Mouse (Mus musculus): ENCODE measurements around the gene Spns3. TPM values are rescaled to one million over a fixed set of nuclear protein-coding genes. Genes with fewer than 3 reads are reported as not detected.
A peak's percentile ranks its signal among the peaks of the same experiment; 100 is the strongest.

Gene Spns3
- polyA plus RNA-seq, 1 experiment from 2014 or later, result 0.07 TPM

- Histone ChIP-seq H3K27ac (replicated peaks; ENCODE audit: low read depth, low read length) (no peak overlapping the region), H3K9me3 (ENCODE audit: control insufficient read depth, low read length) (no peaks in the 10 kb centered on the region), H3K4me1 (ENCODE audit: control insufficient read depth, insufficient read depth, low read length) (no peaks in the 10 kb centered on the region), H3K27me3 (ENCODE audit: control insufficient read depth, insufficient read depth, low read length) (no peaks in the 10 kb centered on the region), H3K9ac (ENCODE audit: low read length) (no peak overlapping the region), H3K4me2 (ENCODE audit: low read depth, severe bottlenecking) (no peak overlapping the region), H3K4me3 (ENCODE audit: low read depth, low read length) (no peak overlapping the region), H3K36me3 (ENCODE audit: control insufficient read depth, insufficient read depth, low read length) (no peaks in the 10 kb centered on the region)
- ATAC-seq (ENCODE audit: insufficient number of reproducible peaks, low FRiP score, low TSS enrichment, low read depth) (no peak), DNase-seq (ENCODE audit: low spot score) (no peak)
- WGBS, result 66% methylated on average over 7 of the region's 7 CpGs
Measured at GRCm38 (mm10) chr11:72566304-72566703, 16.0 kb upstream of the Spns3 start.

- H3K4me1 ChIP-seq (ENCODE audit: control insufficient read depth, insufficient read depth, low read length), result no peaks in the 10 kb centered on the region
- no peak overlapping the region for H3K27ac ChIP-seq (replicated peaks; ENCODE audit: low read depth, low read length)
- 27% methylated on average over 6 of the region's 6 CpGs for WGBS
- no peak overlapping the region for H3K4me3 ChIP-seq (ENCODE audit: low read depth, low read length)
- H3K36me3 ChIP-seq (ENCODE audit: control insufficient read depth, insufficient read depth, low read length), result no peaks in the 10 kb centered on the region
- no peaks in the 10 kb centered on the region for H3K27me3 ChIP-seq (ENCODE audit: control insufficient read depth, insufficient read depth, low read length)
- H3K9me3 ChIP-seq (ENCODE audit: control insufficient read depth, low read length), result no peaks in the 10 kb centered on the region
- no peak overlapping the region for H3K4me2 ChIP-seq (ENCODE audit: low read depth, severe bottlenecking)
- DNase-seq (ENCODE audit: low spot score) (peak; percentile 36), ATAC-seq (ENCODE audit: insufficient number of reproducible peaks, low FRiP score, low TSS enrichment, low read depth) (no peak)
- no peak overlapping the region for H3K9ac ChIP-seq (ENCODE audit: low read length)
Measured at GRCm38 (mm10) chr11:72564232-72564807, 14.0 kb upstream of the Spns3 start.

- WGBS, result 67% methylated on average over 3 of the region's 3 CpGs
- no peak for DNase-seq (ENCODE audit: low spot score)
- H3K4me1 ChIP-seq (ENCODE audit: control insufficient read depth, insufficient read depth, low read length), result no peaks in the 10 kb centered on the region
- no peaks in the 10 kb centered on the region for H3K9me3 ChIP-seq (ENCODE audit: control insufficient read depth, low read length)
- no peak overlapping the region for H3K4me2 ChIP-seq (ENCODE audit: low read depth, severe bottlenecking)
- ATAC-seq (ENCODE audit: insufficient number of reproducible peaks, low FRiP score, low TSS enrichment, low read depth), result no peak
- H3K4me3 ChIP-seq (ENCODE audit: low read depth, low read length), result no peak overlapping the region
- H3K36me3 ChIP-seq (ENCODE audit: control insufficient read depth, insufficient read depth, low read length), result no peaks in the 10 kb centered on the region
- no peaks in the 10 kb centered on the region for H3K27me3 ChIP-seq (ENCODE audit: control insufficient read depth, insufficient read depth, low read length)
- no peak overlapping the region for H3K9ac ChIP-seq (ENCODE audit: low read length)
- no peak overlapping the region for H3K27ac ChIP-seq (replicated peaks; ENCODE audit: low read depth, low read length)
Measured at GRCm38 (mm10) chr11:72560661-72561060, 10.4 kb upstream of the Spns3 start.

GRCm38 (mm10) chr11:72558155-72558554, 7.8 kb upstream of the Spns3 start:
- H3K4me1 ChIP-seq (ENCODE audit: control insufficient read depth, insufficient read depth, low read length), result no peaks in the 10 kb centered on the region
- ATAC-seq (ENCODE audit: insufficient number of reproducible peaks, low FRiP score, low TSS enrichment, low read depth) (no peak), DNase-seq (ENCODE audit: low spot score) (no peak)
- no peaks in the 10 kb centered on the region for H3K27me3 ChIP-seq (ENCODE audit: control insufficient read depth, insufficient read depth, low read length)
- H3K4me3 ChIP-seq (ENCODE audit: low read depth, low read length), result no peak overlapping the region
- no peak overlapping the region for H3K9ac ChIP-seq (ENCODE audit: low read length)
- no peaks in the 10 kb centered on the region for H3K9me3 ChIP-seq (ENCODE audit: control insufficient read depth, low read length)
- WGBS, result 74% methylated on average over 5 of the region's 5 CpGs
- no peak overlapping the region for H3K27ac ChIP-seq (replicated peaks; ENCODE audit: low read depth, low read length)
- H3K36me3 ChIP-seq (ENCODE audit: control insufficient read depth, insufficient read depth, low read length), result no peaks in the 10 kb centered on the region
- no peak overlapping the region for H3K4me2 ChIP-seq (ENCODE audit: low read depth, severe bottlenecking)

GRCm38 (mm10) chr11:72556953-72557352, 6.6 kb upstream of the Spns3 start:
- Histone ChIP-seq H3K9ac (ENCODE audit: low read length) (no peak overlapping the region), H3K36me3 (ENCODE audit: control insufficient read depth, insufficient read depth, low read length) (no peaks in the 10 kb centered on the region), H3K4me2 (ENCODE audit: low read depth, severe bottlenecking) (no peak overlapping the region), H3K4me1 (ENCODE audit: control insufficient read depth, insufficient read depth, low read length) (no peaks in the 10 kb centered on the region), H3K27me3 (ENCODE audit: control insufficient read depth, insufficient read depth, low read length) (no peaks in the 10 kb centered on the region), H3K27ac (replicated peaks; ENCODE audit: low read depth, low read length) (no peak overlapping the region), H3K4me3 (ENCODE audit: low read depth, low read length) (no peak overlapping the region), H3K9me3 (ENCODE audit: control insufficient read depth, low read length) (no peaks in the 10 kb centered on the region)
- 66% methylated on average over 2 of the region's 2 CpGs for whole genome bisulfite sequencing
- ATAC-seq (ENCODE audit: insufficient number of reproducible peaks, low FRiP score, low TSS enrichment, low read depth) (no peak), DNase-seq (ENCODE audit: low spot score) (no peak)

GRCm38 (mm10) chr11:72556470-72556869, 6.2 kb upstream of the Spns3 start:
- H3K36me3 ChIP-seq (ENCODE audit: control insufficient read depth, insufficient read depth, low read length), result no peaks in the 10 kb centered on the region
- no peak overlapping the region for H3K4me2 ChIP-seq (ENCODE audit: low read depth, severe bottlenecking)
- H3K4me1 ChIP-seq (ENCODE audit: control insufficient read depth, insufficient read depth, low read length), result no peaks in the 10 kb centered on the region
- H3K9me3 ChIP-seq (ENCODE audit: control insufficient read depth, low read length), result no peaks in the 10 kb centered on the region
- no peaks in the 10 kb centered on the region for H3K27me3 ChIP-seq (ENCODE audit: control insufficient read depth, insufficient read depth, low read length)
- no peak for DNase-seq (ENCODE audit: low spot score)
- no peak for ATAC-seq (ENCODE audit: insufficient number of reproducible peaks, low FRiP score, low TSS enrichment, low read depth)
- 94% methylated on average over 4 of the region's 4 CpGs for WGBS
- no peak overlapping the region for H3K27ac ChIP-seq (replicated peaks; ENCODE audit: low read depth, low read length)
- no peak overlapping the region for H3K4me3 ChIP-seq (ENCODE audit: low read depth, low read length)
- H3K9ac ChIP-seq (ENCODE audit: low read length), result no peak overlapping the region

- Histone ChIP-seq H3K36me3 (ENCODE audit: control insufficient read depth, insufficient read depth, low read length) (no peaks in the 10 kb centered on the region), H3K4me3 (ENCODE audit: low read depth, low read length) (no peak overlapping the region), H3K27ac (replicated peaks; ENCODE audit: low read depth, low read length) (no peak overlapping the region), H3K9ac (ENCODE audit: low read length) (no peak overlapping the region), H3K4me2 (ENCODE audit: low read depth, severe bottlenecking) (no peak overlapping the region), H3K9me3 (ENCODE audit: control insufficient read depth, low read length) (no peaks in the 10 kb centered on the region), H3K4me1 (ENCODE audit: control insufficient read depth, insufficient read depth, low read length) (no peaks in the 10 kb centered on the region), H3K27me3 (ENCODE audit: control insufficient read depth, insufficient read depth, low read length) (no peaks in the 10 kb centered on the region)
- 82% methylated on average over 7 of the region's 7 CpGs for WGBS
- ATAC-seq (ENCODE audit: insufficient number of reproducible peaks, low FRiP score, low TSS enrichment, low read depth), result no peak
- no peak for DNase-seq (ENCODE audit: low spot score)
Measured at GRCm38 (mm10) chr11:72551531-72552105, 1.3 kb upstream of the Spns3 start.

- no peak overlapping the region for H3K4me3 ChIP-seq (ENCODE audit: low read depth, low read length)
- no peaks in the 10 kb centered on the region for H3K27me3 ChIP-seq (ENCODE audit: control insufficient read depth, insufficient read depth, low read length)
- ATAC-seq (ENCODE audit: insufficient number of reproducible peaks, low FRiP score, low TSS enrichment, low read depth) (no peak), DNase-seq (ENCODE audit: low spot score) (no peak)
- WGBS, result 62% methylated on average over 3 of the region's 3 CpGs
- H3K9ac ChIP-seq (ENCODE audit: low read length), result no peak overlapping the region
- no peaks in the 10 kb centered on the region for H3K4me1 ChIP-seq (ENCODE audit: control insufficient read depth, insufficient read depth, low read length)
- H3K9me3 ChIP-seq (ENCODE audit: control insufficient read depth, low read length), result no peaks in the 10 kb centered on the region
- no peak overlapping the region for H3K27ac ChIP-seq (replicated peaks; ENCODE audit: low read depth, low read length)
- H3K4me2 ChIP-seq (ENCODE audit: low read depth, severe bottlenecking), result no peak overlapping the region
- H3K36me3 ChIP-seq (ENCODE audit: control insufficient read depth, insufficient read depth, low read length), result no peaks in the 10 kb centered on the region
Measured at GRCm38 (mm10) chr11:72547181-72547580, 3.1 kb downstream of the Spns3 start.

- 80% methylated on average over 7 of the region's 7 CpGs for WGBS
- Histone ChIP-seq H3K4me2 (ENCODE audit: low read depth, severe bottlenecking) (no peak overlapping the region), H3K9ac (ENCODE audit: low read length) (no peak overlapping the region), H3K9me3 (ENCODE audit: control insufficient read depth, low read length) (no peaks in the 10 kb centered on the region), H3K4me3 (ENCODE audit: low read depth, low read length) (no peak overlapping the region), H3K27me3 (ENCODE audit: control insufficient read depth, insufficient read depth, low read length) (no peaks in the 10 kb centered on the region), H3K4me1 (ENCODE audit: control insufficient read depth, insufficient read depth, low read length) (no peaks in the 10 kb centered on the region), H3K36me3 (ENCODE audit: control insufficient read depth, insufficient read depth, low read length) (no peaks in the 10 kb centered on the region), H3K27ac (replicated peaks; ENCODE audit: low read depth, low read length) (no peak overlapping the region)
- DNase-seq (ENCODE audit: low spot score), result no peak
- ATAC-seq (ENCODE audit: insufficient number of reproducible peaks, low FRiP score, low TSS enrichment, low read depth), result no peak
Measured at GRCm38 (mm10) chr11:72544716-72545115, 5.6 kb downstream of the Spns3 start.

Data from limb, embryonic 11.5 days (tissue).